Mouse (Mus musculus): ENCODE measurements around the gene Olfr1140. TPM values are rescaled to one million over a fixed set of nuclear protein-coding genes. Genes with fewer than 3 reads are reported as not detected.

Gene Olfr1140
- polyA plus RNA-seq (2015; fragmentation: Nextera tagmentation; extraction: Ambion mirVana), result not detected in 2 replicates

DNA sequence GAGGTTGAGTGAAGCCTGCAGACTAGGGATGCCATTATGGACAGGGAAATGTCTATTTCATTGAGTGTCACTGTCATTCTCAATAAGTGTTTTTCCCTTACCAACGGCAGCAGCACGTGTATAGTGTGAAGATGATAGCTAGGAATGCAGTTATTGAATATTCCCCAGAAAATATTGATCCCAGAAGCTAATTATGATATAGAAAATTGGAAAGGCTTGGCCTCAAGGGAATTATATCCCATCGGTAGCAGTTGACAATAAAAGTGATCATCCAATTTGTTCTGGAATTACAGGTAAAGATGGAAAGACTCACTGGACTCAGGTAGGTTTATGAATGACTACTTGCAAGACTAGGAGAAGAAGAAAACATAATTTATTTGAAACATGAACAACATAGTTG is at the start of gene Olfr1140:
TSS of gene Olfr1140 (plus strand) at position 301 of the 400 bp plus-strand sequence.
- H3K9ac ChIP-seq (replicated peaks), result no peak within 1 kb of the TSS
- no peak within 1 kb of the TSS for H3K27ac ChIP-seq
- H3K4me2 ChIP-seq (replicated peaks), result no peak within 1 kb of the TSS
- H3K27me3 ChIP-seq, result no peaks in the 10 kb centered on the region
- WGBS, result 76% methylated on average over 3 of the region's 3 CpGs
- H3K4me1 ChIP-seq (replicated peaks), result no peaks in the 10 kb centered on the region
- H3K9me3 ChIP-seq, result no peaks in the 10 kb centered on the region
- H3K36me3 ChIP-seq, result no peaks in the 10 kb centered on the region
- ATAC-seq, result no peak
- no peak within 1 kb of the TSS for H3K4me3 ChIP-seq (replicated peaks)

DNA sequence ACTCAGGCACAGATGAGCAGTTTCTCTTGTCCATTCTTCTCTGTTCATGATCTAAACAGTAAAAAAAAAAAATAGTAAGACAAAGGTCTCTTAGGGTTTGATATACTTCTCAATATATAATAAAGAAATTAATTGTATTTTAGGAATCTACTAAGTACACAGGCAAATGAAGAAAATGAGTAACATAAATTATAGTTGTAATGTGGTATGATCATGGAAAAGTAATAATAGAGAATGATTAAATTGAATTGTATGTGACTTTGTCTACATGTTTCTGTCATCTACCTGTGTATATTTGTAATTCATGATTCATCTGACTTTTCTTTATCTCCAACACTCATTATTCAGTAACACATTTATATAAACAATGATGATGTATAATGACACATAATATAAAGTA is 49.7 kb upstream of the Olfr1140 start, which contains the start of gene Olfr1136:
TSS of gene Olfr1136 (minus strand) at position 101 of the 400 bp plus-strand sequence.
- H3K4me1 ChIP-seq (replicated peaks), result no peaks in the 10 kb centered on the region
- H3K4me2 ChIP-seq (replicated peaks), result no peak within 1 kb of the TSS
- H3K36me3 ChIP-seq, result no peaks in the 10 kb centered on the region
- no peak within 1 kb of the TSS for H3K9ac ChIP-seq (replicated peaks)
- no peak within 1 kb of the TSS for H3K4me3 ChIP-seq (replicated peaks)
- H3K27me3 ChIP-seq, result no peaks in the 10 kb centered on the region
- no peaks in the 10 kb centered on the region for H3K9me3 ChIP-seq
- H3K27ac ChIP-seq, result no peak within 1 kb of the TSS
- ATAC-seq, result no peak

- Histone ChIP-seq H3K27me3 (no peaks in the 10 kb centered on the region), H3K36me3 (no peaks in the 10 kb centered on the region), H3K4me2 (replicated peaks) (no peak within 1 kb of the TSS), H3K4me3 (replicated peaks) (no peak within 1 kb of the TSS), H3K27ac (no peak within 1 kb of the TSS), H3K4me1 (replicated peaks) (no peaks in the 10 kb centered on the region), H3K9me3 (no peaks in the 10 kb centered on the region), H3K9ac (replicated peaks) (no peak within 1 kb of the TSS)
- ATAC-seq, result no peak
These were observed 30.5 kb upstream of the Olfr1140 start, which contains the start of gene Olfr1137 for GRCm38 (mm10) chr2:87713079-87713478. Gene Olfr1137, minus strand, starts transcription at chr2:87713179.

DNA sequence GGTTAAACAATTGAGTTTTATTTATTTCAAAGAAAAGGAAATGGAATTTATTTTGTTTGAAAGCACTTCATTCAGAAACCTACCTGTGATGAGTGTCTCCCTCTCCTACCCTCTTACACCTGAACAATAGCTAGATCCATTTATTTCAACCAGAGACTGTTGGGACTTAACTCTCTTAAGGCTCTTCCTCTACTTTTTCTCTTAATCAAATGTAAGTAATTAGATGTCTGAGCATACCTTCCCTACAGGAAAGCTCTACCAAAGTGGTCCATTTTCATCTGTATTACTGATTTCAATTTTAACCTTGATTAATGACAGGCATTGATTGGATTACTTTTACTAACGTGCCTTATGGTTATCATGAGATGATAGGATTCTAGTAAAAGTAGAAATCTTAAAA is 3.7 kb upstream of the Olfr1140 start, which contains the start of gene Olfr1138:
TSS of gene Olfr1138 (minus strand) at position 101 of the 400 bp plus-strand sequence.
- H3K9ac ChIP-seq (replicated peaks), result no peak within 1 kb of the TSS
- ATAC-seq, result no peak
- no peaks in the 10 kb centered on the region for H3K9me3 ChIP-seq
- H3K4me1 ChIP-seq (replicated peaks), result no peaks in the 10 kb centered on the region
- no peak within 1 kb of the TSS for H3K4me3 ChIP-seq (replicated peaks)
- no peak within 1 kb of the TSS for H3K4me2 ChIP-seq (replicated peaks)
- no peaks in the 10 kb centered on the region for H3K36me3 ChIP-seq
- WGBS, result 90% methylated on average over 1 of the region's 1 CpGs
- H3K27ac ChIP-seq, result no peak within 1 kb of the TSS
- H3K27me3 ChIP-seq, result no peaks in the 10 kb centered on the region

GRCm38 (mm10) chr2:87753891-87754290 is 10.3 kb downstream of the Olfr1140 start, which contains the start of gene Olfr1141:
Gene Olfr1141, minus strand, starts transcription at chr2:87753991.
- H3K9me3 ChIP-seq, result peaks cover 2% of the 10 kb centered on the region; the same call in 1 of the 2 replicates
- H3K9ac ChIP-seq (replicated peaks), result no peak within 1 kb of the TSS
- H3K36me3 ChIP-seq, result no peaks in the 10 kb centered on the region
- H3K4me2 ChIP-seq (replicated peaks), result no peak within 1 kb of the TSS
- ATAC-seq, result no peak
- H3K27ac ChIP-seq, result no peak within 1 kb of the TSS
- no peak within 1 kb of the TSS for H3K4me3 ChIP-seq (replicated peaks)
- no peaks in the 10 kb centered on the region for H3K4me1 ChIP-seq (replicated peaks)
- WGBS, result 86% methylated on average over 1 of the region's 1 CpGs
- H3K27me3 ChIP-seq, result no peaks in the 10 kb centered on the region

- Histone ChIP-seq H3K36me3 (no peaks in the 10 kb centered on the region), H3K27ac (no peak overlapping the region), H3K27me3 (no peaks in the 10 kb centered on the region), H3K9ac (replicated peaks) (no peak overlapping the region), H3K4me2 (replicated peaks) (no peak overlapping the region), H3K4me1 (replicated peaks) (no peaks in the 10 kb centered on the region), H3K4me3 (replicated peaks) (no peak overlapping the region), H3K9me3 (no peaks in the 10 kb centered on the region)
- 57% methylated on average over 1 of the region's 1 CpGs for WGBS
- no peak for ATAC-seq
These were observed 32.6 kb downstream of the Olfr1140 start for GRCm38 (mm10) chr2:87776143-87776542.

GRCm38 (mm10) chr2:87779183-87779582 is 35.6 kb downstream of the Olfr1140 start, which contains the start of gene Olfr152:
Gene Olfr152, plus strand, starts transcription at chr2:87779483.
- H3K9me3 ChIP-seq, result no peaks in the 10 kb centered on the region
- no peak for ATAC-seq
- H3K4me3 ChIP-seq (replicated peaks), result no peak within 1 kb of the TSS
- H3K4me1 ChIP-seq (replicated peaks), result no peaks in the 10 kb centered on the region
- WGBS, result 77% methylated on average over 4 of the region's 4 CpGs
- no peaks in the 10 kb centered on the region for H3K36me3 ChIP-seq
- no peaks in the 10 kb centered on the region for H3K27me3 ChIP-seq
- H3K27ac ChIP-seq, result no peak within 1 kb of the TSS
- H3K9ac ChIP-seq (replicated peaks), result no peak within 1 kb of the TSS
- H3K4me2 ChIP-seq (replicated peaks), result no peak within 1 kb of the TSS

Other genes starting within 250 kb of the Olfr1140 start
- gene Pramel7, start 246.7 kb upstream of the Olfr1140 start, polyA plus RNA-seq (2015; fragmentation: Nextera tagmentation; extraction: Ambion mirVana), result not detected in 2 replicates
- gene Pramel6, start 237.2 kb upstream of the Olfr1140 start, polyA plus RNA-seq (2015; fragmentation: Nextera tagmentation; extraction: Ambion mirVana), result not detected in 2 replicates
- not detected in 2 replicates for gene Olfr153, start 212.0 kb upstream of the Olfr1140 start, polyA plus RNA-seq (2015; fragmentation: Nextera tagmentation; extraction: Ambion mirVana)
- gene Olfr1128, start 198.2 kb upstream of the Olfr1140 start, polyA plus RNA-seq (2015; fragmentation: Nextera tagmentation; extraction: Ambion mirVana), result not detected in 2 replicates
- not detected in 2 replicates for gene Olfr1129, start 169.8 kb upstream of the Olfr1140 start, polyA plus RNA-seq (2015; fragmentation: Nextera tagmentation; extraction: Ambion mirVana)
- not detected in 2 replicates for gene Olfr1130, start 137.5 kb upstream of the Olfr1140 start, polyA plus RNA-seq (2015; fragmentation: Nextera tagmentation; extraction: Ambion mirVana)
- not detected in 2 replicates for gene Olfr1131, start 116.6 kb upstream of the Olfr1140 start, polyA plus RNA-seq (2015; fragmentation: Nextera tagmentation; extraction: Ambion mirVana)
- gene Olfr1132, start 106.2 kb upstream of the Olfr1140 start, polyA plus RNA-seq (2015; fragmentation: Nextera tagmentation; extraction: Ambion mirVana), result not detected in 2 replicates
- not detected in 2 replicates for gene Olfr1133, start 96.4 kb upstream of the Olfr1140 start, polyA plus RNA-seq (2015; fragmentation: Nextera tagmentation; extraction: Ambion mirVana)
- gene Olfr1134, start 85.3 kb upstream of the Olfr1140 start, polyA plus RNA-seq (2015; fragmentation: Nextera tagmentation; extraction: Ambion mirVana), result not detected in 2 replicates
- not detected in 2 replicates for gene Olfr1135, start 70.1 kb upstream of the Olfr1140 start, polyA plus RNA-seq (2015; fragmentation: Nextera tagmentation; extraction: Ambion mirVana)
- gene Olfr1136, start 49.8 kb upstream of the Olfr1140 start, polyA plus RNA-seq (2015; fragmentation: Nextera tagmentation; extraction: Ambion mirVana), result not detected in 2 replicates
- gene Olfr1137, start 30.6 kb upstream of the Olfr1140 start, polyA plus RNA-seq (2015; fragmentation: Nextera tagmentation; extraction: Ambion mirVana), result not detected in 2 replicates
- not detected in 2 replicates for gene Olfr1138, start 3.8 kb upstream of the Olfr1140 start, polyA plus RNA-seq (2015; fragmentation: Nextera tagmentation; extraction: Ambion mirVana)
- gene Olfr1141, start 10.2 kb downstream of the Olfr1140 start, polyA plus RNA-seq (2015; fragmentation: Nextera tagmentation; extraction: Ambion mirVana), result not detected in 2 replicates
- not detected in 2 replicates for gene Olfr152, start 35.7 kb downstream of the Olfr1140 start, polyA plus RNA-seq (2015; fragmentation: Nextera tagmentation; extraction: Ambion mirVana)
- not detected in 2 replicates for gene Olfr1143, start 56.8 kb downstream of the Olfr1140 start, polyA plus RNA-seq (2015; fragmentation: Nextera tagmentation; extraction: Ambion mirVana)
- not detected in 2 replicates for gene Olfr1145, start 66.1 kb downstream of the Olfr1140 start, polyA plus RNA-seq (2015; fragmentation: Nextera tagmentation; extraction: Ambion mirVana)
- gene Olfr1148, start 86.8 kb downstream of the Olfr1140 start, polyA plus RNA-seq (2015; fragmentation: Nextera tagmentation; extraction: Ambion mirVana), result not detected in 2 replicates
- not detected in 2 replicates for gene Olfr1150-ps1, start 100.2 kb downstream of the Olfr1140 start, polyA plus RNA-seq (2015; fragmentation: Nextera tagmentation; extraction: Ambion mirVana)
- not detected in 2 replicates for gene Olfr1151, start 112.1 kb downstream of the Olfr1140 start, polyA plus RNA-seq (2015; fragmentation: Nextera tagmentation; extraction: Ambion mirVana)
- gene Olfr1152, start 122.7 kb downstream of the Olfr1140 start, polyA plus RNA-seq (2015; fragmentation: Nextera tagmentation; extraction: Ambion mirVana), result not detected in 2 replicates
- gene Olfr1153, start 151.2 kb downstream of the Olfr1140 start, polyA plus RNA-seq (2015; fragmentation: Nextera tagmentation; extraction: Ambion mirVana), result not detected in 2 replicates
- not detected in 2 replicates for gene Olfr1154, start 161.4 kb downstream of the Olfr1140 start, polyA plus RNA-seq (2015; fragmentation: Nextera tagmentation; extraction: Ambion mirVana)
- not detected in 2 replicates for gene Olfr1155, start 201.4 kb downstream of the Olfr1140 start, polyA plus RNA-seq (2015; fragmentation: Nextera tagmentation; extraction: Ambion mirVana)
- not detected in 2 replicates for gene Olfr1156, start 209.3 kb downstream of the Olfr1140 start, polyA plus RNA-seq (2015; fragmentation: Nextera tagmentation; extraction: Ambion mirVana)
- not detected in 2 replicates for gene Olfr1157, start 224.5 kb downstream of the Olfr1140 start, polyA plus RNA-seq (2015; fragmentation: Nextera tagmentation; extraction: Ambion mirVana)
- gene Olfr74, start 230.9 kb downstream of the Olfr1140 start, polyA plus RNA-seq (2015; fragmentation: Nextera tagmentation; extraction: Ambion mirVana), result not detected in 2 replicates
- not detected in 2 replicates for gene Olfr1158, start 246.4 kb downstream of the Olfr1140 start, polyA plus RNA-seq (2015; fragmentation: Nextera tagmentation; extraction: Ambion mirVana)